Mouse (Mus musculus) kidney, adult 11 months (tissue): ENCODE measurements around the gene Slc35f6.

ENCODE experiments used
- DNase-seq: peaks from one replicate; pipeline ENCODE4 v3.0.0; 2022

Slc35f6 gene

GRCm38 (mm10) chr5:30621844-30622176 is 25.9 kb upstream of the Slc35f6 start:
- no peak for DNase-seq

GRCm38 (mm10) chr5:30622177-30622840 is 25.4 kb upstream of the Slc35f6 start:
- DNase-seq: no peak

GRCm38 (mm10) chr5:30622841-30623185 is 24.9 kb upstream of the Slc35f6 start:
- no peak for DNase-seq

- no peak for DNase-seq
Measured at GRCm38 (mm10) chr5:30623380-30623779, 24.4 kb upstream of the Slc35f6 start.

GRCm38 (mm10) chr5:30624311-30624710 is 23.4 kb upstream of the Slc35f6 start:
- DNase-seq: no peak

- DNase-seq: no peak
Measured at GRCm38 (mm10) chr5:30624908-30625307, 22.8 kb upstream of the Slc35f6 start.

GRCm38 (mm10) chr5:30625379-30625778 is 22.4 kb upstream of the Slc35f6 start:
- DNase-seq: no peak

GRCm38 (mm10) chr5:30626331-30627105 is 21.2 kb upstream of the Slc35f6 start:
- no peak for DNase-seq

GRCm38 (mm10) chr5:30628511-30628910 is 19.2 kb upstream of the Slc35f6 start:
- DNase-seq: no peak

GRCm38 (mm10) chr5:30630401-30630800 is 17.3 kb upstream of the Slc35f6 start:
- no peak for DNase-seq

GRCm38 (mm10) chr5:30632134-30632533 is 15.6 kb upstream of the Slc35f6 start:
- no peak for DNase-seq

- no peak for DNase-seq
Measured at GRCm38 (mm10) chr5:30636994-30637393, 10.7 kb upstream of the Slc35f6 start.

GRCm38 (mm10) chr5:30638041-30638440 is 9.7 kb upstream of the Slc35f6 start:
- peak; percentile 66 for DNase-seq

- DNase-seq: no peak
Measured at GRCm38 (mm10) chr5:30643477-30644179, 4.1 kb upstream of the Slc35f6 start.

- DNase-seq: no peak
Measured at GRCm38 (mm10) chr5:30646036-30646435, 1.7 kb upstream of the Slc35f6 start.

- DNase-seq: no peak
Measured at GRCm38 (mm10) chr5:30647396-30647795, 337 bp upstream of the Slc35f6 start.

GRCm38 (mm10) chr5:30649558-30649957 is 1.8 kb downstream of the Slc35f6 start:
- DNase-seq: no peak

GRCm38 (mm10) chr5:30650756-30651155 is 3.0 kb downstream of the Slc35f6 start:
- DNase-seq: no peak

GRCm38 (mm10) chr5:30651554-30651953 is 3.8 kb downstream of the Slc35f6 start:
- DNase-seq: no peak

GRCm38 (mm10) chr5:30653246-30653645 is 5.5 kb downstream of the Slc35f6 start:
- DNase-seq: no peak

- no peak for DNase-seq
Measured at GRCm38 (mm10) chr5:30655042-30655441, 7.3 kb downstream of the Slc35f6 start.

- no peak for DNase-seq
Measured at GRCm38 (mm10) chr5:30655526-30656195, 7.9 kb downstream of the Slc35f6 start.

- no peak for DNase-seq
Measured at GRCm38 (mm10) chr5:30659042-30659441, 11.3 kb downstream of the Slc35f6 start.

- no peak for DNase-seq
Measured at GRCm38 (mm10) chr5:30660278-30660677, 12.5 kb downstream of the Slc35f6 start.
